ENCODE assay signal across 10 mouse cellular contexts in genomic region chr16:87611420-87611819, GRCm38 (mm10). TPM values are rescaled to one million over a fixed set of nuclear protein-coding genes. Genes with fewer than 3 reads are reported as not detected.
DNase-seq lines count a peak whose midpoint lies in the region; ATAC-seq and TF ChIP-seq lines count a peak whose summit lies in the region.
"Had no signal": no experiment of that assay in that cellular context is flagged by ENCODE, and none has a peak within 500 bp of the region (broad histone marks: within the 10 kb centered on the region; RNA-seq: fewer than 3 reads in every experiment).

No protein-coding gene starts in this region.

- DNase-seq in kidney, postnatal 0 days (ENCODE audit: low spot score), result no peak
- DNase-seq in kidney, postnatal 25 days, result no peak
- DNase-seq in adrenal gland, postnatal 25 days, result peak; percentile 23
- no peak for DNase-seq in heart, postnatal 0 days (ENCODE audit: low spot score)
- peak; percentile 41 for DNase-seq in lung, postnatal 25 days (ENCODE audit: low spot score)
- DNase-seq in left cerebral cortex, adult 2 months (ENCODE audit: extremely low spot score in 1 of 2, low spot score in 2 of 2), result no peak
- DNase-seq: gastrocnemius, postnatal 25 days; retina, postnatal 1 day had no signal

- 74% methylated on average over 14 of the region's 14 CpGs for WGBS in kidney, postnatal 0 days
- WGBS in heart, postnatal 0 days, result 28% methylated on average over 14 of the region's 14 CpGs
- 88% methylated on average over 14 of the region's 14 CpGs for WGBS in forebrain, embryonic 15.5 days
- WGBS in forebrain, embryonic 12.5 days, result 91% methylated on average over 14 of the region's 14 CpGs

- H3K27me3 ChIP-seq in kidney, postnatal 0 days (ENCODE audit: insufficient read depth, low read length), result no peaks in the 10 kb centered on the region
- no peaks in the 10 kb centered on the region for H3K27me3 ChIP-seq in heart, postnatal 0 days (ENCODE audit: control insufficient read depth, insufficient read depth, low read length)
- no peaks in the 10 kb centered on the region for H3K27me3 ChIP-seq in forebrain, embryonic 15.5 days
- no peaks in the 10 kb centered on the region for H3K27me3 ChIP-seq in forebrain, embryonic 12.5 days

- no peak overlapping the region for H3K27ac ChIP-seq in kidney, postnatal 0 days
- no peak overlapping the region for H3K27ac ChIP-seq in heart, postnatal 0 days (ENCODE audit: low read depth)
- no peak overlapping the region for H3K27ac ChIP-seq in forebrain, embryonic 15.5 days (replicated peaks)
- no peak overlapping the region for H3K27ac ChIP-seq in left cerebral cortex, adult 2 months
- no peak overlapping the region for H3K27ac ChIP-seq in forebrain, embryonic 12.5 days

- intact Hi-C loops in left cerebral cortex, adult 2 months (cut with DNase I), result no loop called here

- H3K9me3 ChIP-seq in kidney, postnatal 0 days (replicated peaks; ENCODE audit: low read length), result no peaks in the 10 kb centered on the region
- no peaks in the 10 kb centered on the region for H3K9me3 ChIP-seq in heart, postnatal 0 days (replicated peaks; ENCODE audit: control insufficient read depth, low read length)
- H3K9me3 ChIP-seq in forebrain, embryonic 15.5 days, result no peaks in the 10 kb centered on the region
- H3K9me3 ChIP-seq in forebrain, embryonic 12.5 days, result no peaks in the 10 kb centered on the region

- H3K4me1 ChIP-seq in kidney, postnatal 0 days (replicated peaks; ENCODE audit: insufficient read depth, low read length), result no peaks in the 10 kb centered on the region
- H3K4me1 ChIP-seq in heart, postnatal 0 days (ENCODE audit: control insufficient read depth, insufficient read depth), result no peaks in the 10 kb centered on the region; the same call in 1 of the 2 replicates
- H3K4me1 ChIP-seq in forebrain, embryonic 15.5 days, result no peaks in the 10 kb centered on the region
- no peaks in the 10 kb centered on the region for H3K4me1 ChIP-seq in forebrain, embryonic 12.5 days

- no peak for TF ChIP-seq CTCF in kidney, postnatal 0 days (IDR thresholded peaks at IDR 0.05; ENCODE audit: low read depth)
- TF ChIP-seq CTCF in heart, postnatal 0 days (IDR thresholded peaks at IDR 0.05; ENCODE audit: low read depth), result no peak
- no peak for TF ChIP-seq CTCF in left cerebral cortex, adult 2 months (IDR thresholded peaks at IDR 0.05)

- no peak overlapping the region for H3K4me3 ChIP-seq in kidney, postnatal 0 days (replicated peaks; ENCODE audit: low read depth, low read length)
- H3K4me3 ChIP-seq in heart, postnatal 0 days (ENCODE audit: low read depth, low read length), result peak overlapping the region; percentile 34
- H3K4me3 ChIP-seq in forebrain, embryonic 15.5 days, result no peak overlapping the region
- H3K4me3 ChIP-seq in left cerebral cortex, adult 2 months, result no peak overlapping the region
- no peak overlapping the region for H3K4me3 ChIP-seq in forebrain, embryonic 12.5 days (replicated peaks)

- H3K4me2 ChIP-seq in kidney, postnatal 0 days (ENCODE audit: low read length), result 0 out of 2 replicates have a peak overlapping the region, but pooled peaks have one; percentile 3
- H3K4me2 ChIP-seq in heart, postnatal 0 days (ENCODE audit: low read depth, low read length), result peak overlapping the region; percentile 58
- no peak overlapping the region for H3K4me2 ChIP-seq in forebrain, embryonic 15.5 days (replicated peaks)
- H3K4me2 ChIP-seq in forebrain, embryonic 12.5 days, result no peak overlapping the region

- H3K36me3 ChIP-seq in kidney, postnatal 0 days (ENCODE audit: insufficient read depth, low read length), result no peaks in the 10 kb centered on the region
- no peaks in the 10 kb centered on the region for H3K36me3 ChIP-seq in heart, postnatal 0 days (replicated peaks; ENCODE audit: control insufficient read depth, insufficient read depth, low read length)
- no peaks in the 10 kb centered on the region for H3K36me3 ChIP-seq in forebrain, embryonic 15.5 days
- H3K36me3 ChIP-seq in forebrain, embryonic 12.5 days (replicated peaks), result no peaks in the 10 kb centered on the region

- H3K9ac ChIP-seq in kidney, postnatal 0 days (ENCODE audit: low read depth, low read length), result no peak overlapping the region
- H3K9ac ChIP-seq in heart, postnatal 0 days (replicated peaks; ENCODE audit: low read depth, low read length), result peak overlapping the region; percentile 34; the same call in 1 of the 2 replicates
- H3K9ac ChIP-seq in forebrain, embryonic 15.5 days (replicated peaks), result no peak overlapping the region
- no peak overlapping the region for H3K9ac ChIP-seq in forebrain, embryonic 12.5 days

- no peak for ATAC-seq in kidney, postnatal 0 days (replicated peaks; ENCODE audit: low FRiP score, low read depth)
- peak; percentile 25 for ATAC-seq in heart, postnatal 0 days (ENCODE audit: insufficient read depth, low read depth)
- ATAC-seq in forebrain, embryonic 15.5 days (replicated peaks), result no peak
- no peak for ATAC-seq in forebrain, embryonic 12.5 days (ENCODE audit: low FRiP score)

- no peak for TF ChIP-seq EP300 in heart, postnatal 0 days (IDR thresholded peaks at IDR 0.05; ENCODE audit: low read depth)

RNA-seq across cellular contexts. Expression of gene Map3k7cl, which starts 58.3 kb away (rescaled TPM):
- 2.1 and 2.7 TPM in 2 replicates for polyA plus RNA-seq in kidney, postnatal 0 days (2015; fragmentation: Nextera tagmentation; extraction: Ambion mirVana)
- 0.57 and 0.82 TPM in 2 replicates for total RNA-seq in adrenal gland, postnatal 25 days (2021)
- total RNA-seq in heart, postnatal 0 days (2014; rRNA removed; ENCODE audit: low replicate concordance), result 0.43 and 3.6 TPM in 2 replicates
- polyA plus RNA-seq in heart, postnatal 0 days (2015; fragmentation: Nextera tagmentation; extraction: Ambion mirVana), result 0.73 and 1.0 TPM in 2 replicates
- polyA plus RNA-seq in forebrain, embryonic 15.5 days (2015; fragmentation: Nextera tagmentation; extraction: Ambion mirVana), result 0.11 TPM in 1 of 2 replicates, not detected in the other
- under 1 TPM; 0.34 to 0.42 TPM for total RNA-seq in left cerebral cortex, adult 2 months (2021)
- not detected in 2 replicates for polyA plus RNA-seq in forebrain, embryonic 12.5 days (2016; fragmentation: Nextera tagmentation; extraction: Ambion mirVana)

Comparison
In these comparisons a context has a peak if more than half of its experiments do, and no peak if none do; other contexts are left out.
1. DNase-seq: peak in adrenal gland, postnatal 25 days (single experiment) and lung, postnatal 25 days (single experiment); none in kidney, postnatal 0 days (single experiment), kidney, postnatal 25 days (0 of 2), heart, postnatal 0 days (single experiment) and left cerebral cortex, adult 2 months (0 of 2).
2. H3K4me2 ChIP-seq: peak in kidney, postnatal 0 days (single experiment) and heart, postnatal 0 days (single experiment); none in forebrain, embryonic 15.5 days (single experiment) and forebrain, embryonic 12.5 days (single experiment).